ENCODE assay signal across 20 mouse cellular contexts in the genomic region with DNA sequence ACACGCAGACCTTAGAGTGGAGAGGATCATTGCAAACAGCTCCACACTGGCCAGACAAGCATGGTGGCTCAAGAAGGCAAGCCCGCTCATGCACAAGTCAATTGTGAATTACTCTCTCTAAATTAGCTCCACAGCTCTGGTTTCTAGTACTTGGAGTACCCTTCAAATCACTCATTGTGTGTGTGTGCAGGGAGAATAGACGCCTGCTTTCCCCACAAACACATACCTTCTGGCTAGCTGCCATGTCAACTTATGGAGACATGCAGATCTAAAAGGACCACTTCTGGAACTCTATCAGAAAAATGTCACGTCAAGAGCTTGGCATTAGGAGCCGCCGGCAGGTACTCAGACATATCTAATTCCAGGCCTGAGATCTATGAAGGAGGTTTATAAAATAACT.
"Had no signal": no experiment of that assay in that cellular context is flagged by ENCODE, and none has a peak within 500 bp of the region (broad histone marks: within the 10 kb centered on the region; RNA-seq: fewer than 3 reads in every experiment).

No protein-coding gene starts in this region.

- H3K27me3 ChIP-seq: limb, embryonic 13.5 days; liver, embryonic 13.5 days; megakaryocyte, embryonic 14.5 days; midbrain, embryonic 13.5 days; neural tube, embryonic 13.5 days had no signal

- H3K36me3 ChIP-seq: limb, embryonic 10.5 days; limb, embryonic 13.5 days; liver, embryonic 13.5 days; midbrain, embryonic 10.5 days; midbrain, embryonic 13.5 days; neural tube, embryonic 13.5 days had no signal

- ATAC-seq: intestine, embryonic 16.5 days; midbrain, embryonic 13.5 days; midbrain, embryonic 16.5 days had no signal

- H3K4me3 ChIP-seq: layer of hippocampus, adult 2 months; limb, embryonic 10.5 days; limb, embryonic 13.5 days; liver, embryonic 13.5 days; megakaryocyte, embryonic 14.5 days; midbrain, embryonic 10.5 days; midbrain, embryonic 13.5 days; myocyte; neural tube, embryonic 13.5 days had no signal

- H3K27ac ChIP-seq: kidney, postnatal 0 days; layer of hippocampus, adult 2 months; limb, embryonic 10.5 days; limb, embryonic 13.5 days; liver, embryonic 13.5 days; midbrain, embryonic 10.5 days; midbrain, embryonic 13.5 days; neural tube, embryonic 13.5 days had no signal

- H3K4me2 ChIP-seq: limb, embryonic 13.5 days; liver, embryonic 13.5 days; midbrain, embryonic 13.5 days; neural tube, embryonic 13.5 days had no signal

- H3K9ac ChIP-seq: limb, embryonic 13.5 days; liver, embryonic 13.5 days; midbrain, embryonic 13.5 days; neural tube, embryonic 13.5 days had no signal

- DNase-seq: kidney, adult 18-20 months; kidney, postnatal 25 days; layer of hippocampus, adult 9-11 months; liver; liver, embryonic 13.5 days; retina, postnatal 1 day; right cerebral cortex, postnatal 25 days; thymus, adult 18-20 months; thymus, postnatal 36 days had no signal

- H3K9me3 ChIP-seq: limb, embryonic 10.5 days; limb, embryonic 13.5 days; liver, embryonic 13.5 days; megakaryocyte, embryonic 14.5 days; midbrain, embryonic 10.5 days; midbrain, embryonic 13.5 days; neural tube, embryonic 13.5 days had no signal

- H3K4me1 ChIP-seq: limb, embryonic 10.5 days; limb, embryonic 13.5 days; liver, embryonic 13.5 days; megakaryocyte, embryonic 14.5 days; midbrain, embryonic 10.5 days; midbrain, embryonic 13.5 days; neural tube, embryonic 13.5 days had no signal
